ENCODE assay signal across 8 mouse cellular contexts in genomic region chrX:103186431-103186786, GRCm38 (mm10). TPM values are rescaled to one million over a fixed set of nuclear protein-coding genes. Genes with fewer than 3 reads are reported as not detected.
A peak's percentile ranks its signal among the peaks of the same experiment; 100 is the strongest.
DNase-seq lines count a peak whose midpoint lies in the region; ATAC-seq and TF ChIP-seq lines count a peak whose summit lies in the region.

Nap1l2 (minus strand) TSS chrX:103186640.

- H3K79me2 ChIP-seq in CH12.LX (replicated peaks; ENCODE audit: control insufficient read depth, extremely low read depth, insufficient read depth, poor library complexity, severe bottlenecking), result no peaks in the 10 kb centered on the region

- H3K9me3 ChIP-seq in CH12.LX (replicated peaks; ENCODE audit: low read length), result no peaks in the 10 kb centered on the region
- no peaks in the 10 kb centered on the region for H3K9me3 ChIP-seq in embryonic facial prominence, embryonic 15.5 days (replicated peaks)
- H3K9me3 ChIP-seq in heart, postnatal 0 days (replicated peaks; ENCODE audit: control insufficient read depth, low read length), result no peaks in the 10 kb centered on the region

- in situ Hi-C loops in CH12.LX (cut with MboI; ENCODE audit: low pct_ligation_motif_present, low pct_unique_long_range_greater_than_20kb, low sequenced_read_pairs), result no loop called here

- H3K36me3 ChIP-seq in CH12.LX (replicated peaks in 1 of 2; ENCODE audit: control insufficient read depth in 1 of 2, insufficient read depth in 1 of 2, low read length in 1 of 2), result no peaks in the 10 kb centered on the region
- H3K36me3 ChIP-seq in embryonic facial prominence, embryonic 15.5 days, result no peaks in the 10 kb centered on the region
- no peaks in the 10 kb centered on the region for H3K36me3 ChIP-seq in heart, postnatal 0 days (replicated peaks; ENCODE audit: control insufficient read depth, insufficient read depth, low read length)

- DNase-seq in CH12.LX (ENCODE audit: extremely low read depth), result peak; percentile 81
- DNase-seq in adrenal gland, postnatal 36 days, result peak; percentile 6 to 8
- DNase-seq in heart, postnatal 0 days (ENCODE audit: low spot score), result peak; percentile 13
- DNase-seq in layer of hippocampus, postnatal 10 days (ENCODE audit: low spot score in 2 of 2), result peak; percentile 41 to 64
- peak; percentile 3 for DNase-seq in lung, postnatal 14 days
- peak; percentile 53 for DNase-seq in right cerebral cortex, postnatal 4 days
- no peak for DNase-seq in B cell, adult 2 months

- no peak for TF ChIP-seq CTCF in CH12.LX (conservative IDR thresholded peaks at IDR 0.05 in 1 of 2, IDR thresholded peaks at IDR 0.05 in 1 of 2; ENCODE audit: low read depth in 2 of 2, low read length in 2 of 2)
- no peak for TF ChIP-seq CTCF in heart, postnatal 0 days (IDR thresholded peaks at IDR 0.05; ENCODE audit: low read depth)

- peak within 1 kb of the TSS; percentile 20 to 68 (median 53) for H3K4me3 ChIP-seq in CH12.LX (replicated peaks in 1 of 3; ENCODE audit: low read depth in 2 of 3, low read length in 2 of 3, poor library complexity in 1 of 3)
- peak within 1 kb of the TSS; percentile 40 for H3K4me3 ChIP-seq in embryonic facial prominence, embryonic 15.5 days (replicated peaks)
- peak within 1 kb of the TSS; percentile 40 for H3K4me3 ChIP-seq in heart, postnatal 0 days (ENCODE audit: low read depth, low read length)

- H3K27me3 ChIP-seq in CH12.LX (replicated peaks), result no peaks in the 10 kb centered on the region
- H3K27me3 ChIP-seq in embryonic facial prominence, embryonic 15.5 days, result peaks cover 25% of the 10 kb centered on the region
- H3K27me3 ChIP-seq in heart, postnatal 0 days (ENCODE audit: control insufficient read depth, insufficient read depth, low read length), result peaks cover 29% of the 10 kb centered on the region

- TF ChIP-seq POLR2A in CH12.LX (IDR thresholded peaks at IDR 0.05; ENCODE audit: low read depth, low read length), result peak; percentile 48

- peak; percentile 60; the same call in 1 of the 2 replicates for ATAC-seq in embryonic facial prominence, embryonic 15.5 days (ENCODE audit: insufficient number of reproducible peaks, low FRiP score, low TSS enrichment, low read depth)
- no peak for ATAC-seq in heart, postnatal 0 days (ENCODE audit: insufficient read depth, low read depth)

- dilution Hi-C loops in CH12.LX (cut with MboI; ENCODE audit: extremely low pct_ligation_motif_present, extremely low pct_unique_long_range_greater_than_20kb, low sequenced_read_pairs), result no loop called here

- TF ChIP-seq RAD21 in CH12.LX (IDR thresholded peaks at IDR 0.05; ENCODE audit: low read depth, low read length), result no peak

- peak within 1 kb of the TSS; percentile 46; the same call in 1 of the 2 replicates for H3K27ac ChIP-seq in CH12.LX (ENCODE audit: insufficient read depth, low read depth)
- no peak within 1 kb of the TSS for H3K27ac ChIP-seq in embryonic facial prominence, embryonic 15.5 days (replicated peaks)
- no peak within 1 kb of the TSS for H3K27ac ChIP-seq in heart, postnatal 0 days (ENCODE audit: low read depth)

- H3K4me2 ChIP-seq in CH12.LX (ENCODE audit: insufficient read depth, low read depth, poor library complexity, severe bottlenecking), result peak within 1 kb of the TSS; percentile 50
- peak within 1 kb of the TSS; percentile 51 for H3K4me2 ChIP-seq in embryonic facial prominence, embryonic 15.5 days (replicated peaks)
- H3K4me2 ChIP-seq in heart, postnatal 0 days (ENCODE audit: low read depth, low read length), result peak within 1 kb of the TSS; percentile 65

- no peak for TF ChIP-seq EP300 in CH12.LX (IDR thresholded peaks at IDR 0.05; ENCODE audit: low read length)
- no peak for TF ChIP-seq EP300 in heart, postnatal 0 days (IDR thresholded peaks at IDR 0.05; ENCODE audit: low read depth)

- WGBS in embryonic facial prominence, embryonic 15.5 days, result 21% methylated on average over 13 of the region's 13 CpGs
- WGBS in heart, postnatal 0 days, result 16% methylated on average over 13 of the region's 13 CpGs

- no peaks in the 10 kb centered on the region; a peak in 1 of 4 replicates for H3K4me1 ChIP-seq in CH12.LX (ENCODE audit: control insufficient read depth in 1 of 2, insufficient read depth in 2 of 2)
- H3K4me1 ChIP-seq in embryonic facial prominence, embryonic 15.5 days, result no peaks in the 10 kb centered on the region
- no peaks in the 10 kb centered on the region for H3K4me1 ChIP-seq in heart, postnatal 0 days (ENCODE audit: control insufficient read depth, insufficient read depth)

- peak within 1 kb of the TSS; percentile 51 for H3K9ac ChIP-seq in CH12.LX (ENCODE audit: insufficient read depth, low read depth)
- H3K9ac ChIP-seq in embryonic facial prominence, embryonic 15.5 days, result no peak within 1 kb of the TSS; the same call in 1 of the 2 replicates
- no peak within 1 kb of the TSS for H3K9ac ChIP-seq in heart, postnatal 0 days (replicated peaks; ENCODE audit: low read depth, low read length)

TF ChIP-seq in CH12.LX, 34 proteins besides CTCF, POLR2A, EP300 and RAD21:
- no peak for TF ChIP-seq TCF12 (IDR thresholded peaks at IDR 0.05; ENCODE audit: low read depth, low read length)
- peak; percentile 19; the same call in 1 of the 2 replicates for TF ChIP-seq ETS1 (conservative IDR thresholded peaks at IDR 0.05; ENCODE audit: low read depth, low read length)
- TF ChIP-seq MAFK (IDR thresholded peaks at IDR 0.05; ENCODE audit: insufficient replicate concordance, low read length), result no peak
- no peak for TF ChIP-seq BHLHE40 (IDR thresholded peaks at IDR 0.05; ENCODE audit: low read depth, low read length)
- TF ChIP-seq GABPA (IDR thresholded peaks at IDR 0.05; ENCODE audit: insufficient replicate concordance, low read depth, low read length), result no peak
- 0 out of 2 replicates have a peak, but pooled peaks have one; percentile 19 for TF ChIP-seq IRF4 (IDR thresholded peaks at IDR 0.05; ENCODE audit: low read depth, low read length)
- 0 out of 2 replicates have a peak, but pooled peaks have one; percentile 22 for TF ChIP-seq UBTF (IDR thresholded peaks at IDR 0.05; ENCODE audit: low read depth, low read length)
- 0 out of 2 replicates have a peak, but pooled peaks have one; percentile 21 for TF ChIP-seq ZMIZ1 (IDR thresholded peaks at IDR 0.05; ENCODE audit: low read depth, low read length)
- TF ChIP-seq KAT2A (IDR thresholded peaks at IDR 0.05; ENCODE audit: insufficient replicate concordance, low read length), result no peak
- TF ChIP-seq TBP (conservative IDR thresholded peaks at IDR 0.05; ENCODE audit: low read depth, low read length), result 0 out of 2 replicates have a peak, but pooled peaks have one; percentile 33
- TF ChIP-seq CHD2 (IDR thresholded peaks at IDR 0.05; ENCODE audit: low read length), result no peak
- no peak for TF ChIP-seq RCOR1 (conservative IDR thresholded peaks at IDR 0.05; ENCODE audit: low read depth, low read length)
- TF ChIP-seq USF1 (IDR thresholded peaks at IDR 0.05; ENCODE audit: low read depth, low read length), result no peak
- TF ChIP-seq ZNF384 (IDR thresholded peaks at IDR 0.05; ENCODE audit: low read depth, low read length), result peak; percentile 86

RNA-seq across cellular contexts. Expression of gene Nap1l2, which starts in this region (rescaled TPM):
- 1.2 and 1.3 TPM in 2 replicates for total RNA-seq in CH12.LX (2012; rRNA removed)
- total RNA-seq in CH12.LX (2014; rRNA removed), result 3.9 and 5.6 TPM in 2 replicates
- polyA plus RNA-seq in CH12.LX (2012; ENCODE audit: insufficient read length, low read depth), result 3.9 and 4.3 TPM in 2 replicates
- 1 to 10 TPM in 1 of 2 experiments, under 1 TPM in 1; 0.92 to 1.5 TPM for total RNA-seq in adrenal gland, postnatal 36 days (2021)
- 1.4 and 1.6 TPM in 2 replicates for polyA plus RNA-seq in embryonic facial prominence, embryonic 15.5 days (2015; fragmentation: Nextera tagmentation; extraction: Ambion mirVana)
- total RNA-seq in heart, postnatal 0 days (2014; rRNA removed; ENCODE audit: low replicate concordance), result 0.62 TPM in 1 of 2 replicates, not detected in the other
- 0.14 and 0.26 TPM in 2 replicates for polyA plus RNA-seq in heart, postnatal 0 days (2015; fragmentation: Nextera tagmentation; extraction: Ambion mirVana)
- 10 to 100 TPM; 70.9 to 73.7 TPM for total RNA-seq in layer of hippocampus, postnatal 10 days (2021)

Comparison
In these comparisons a context has a peak if more than half of its experiments do, and no peak if none do; other contexts are left out.
1. RNA of gene Nap1l2 (total RNA-seq): 70.9 to 73.7 TPM in layer of hippocampus, postnatal 10 days; 1.2 to 5.6 TPM in CH12.LX, 0.92 to 1.5 TPM in adrenal gland, postnatal 36 days and 0.62 TPM in heart, postnatal 0 days; every median in the first group is over 10 times any median in the second.
2. Peak in DNase-seq, H3K4me3 ChIP-seq and H3K4me2 ChIP-seq in heart, postnatal 0 days; RNA of the gene not detected or under 1 TPM.
3. DNase-seq: peak in CH12.LX (single experiment), adrenal gland, postnatal 36 days (2 of 2), layer of hippocampus, postnatal 10 days (2 of 2), lung, postnatal 14 days (single experiment) and right cerebral cortex, postnatal 4 days (single experiment); none in B cell, adult 2 months (0 of 2).
4. Peak in every context shown above with its lines, with median percentiles within 50 percentile points of each other: H3K4me2 ChIP-seq and H3K4me3 ChIP-seq.